ENCODE assay signal across 15 mouse cellular contexts in the genomic region with DNA sequence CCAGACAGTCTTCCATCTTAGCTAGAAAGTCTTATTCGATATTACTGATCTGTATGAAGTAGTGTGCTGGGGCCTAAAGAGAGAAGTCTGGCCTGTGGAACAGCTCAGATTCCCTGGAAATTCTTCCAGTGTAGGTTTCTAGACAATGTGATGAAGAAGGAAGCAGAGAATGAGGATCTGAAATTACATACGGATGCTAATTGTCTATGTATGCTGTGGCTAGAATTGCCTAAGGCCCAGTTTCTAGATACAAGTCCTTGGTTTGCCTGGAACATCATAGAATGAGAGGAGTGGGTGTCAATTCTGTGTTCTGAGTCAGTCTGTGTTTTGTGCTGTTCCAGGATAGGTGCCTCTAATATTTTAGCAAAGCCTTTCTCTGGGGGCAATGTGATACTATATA.
"Had no signal": no experiment of that assay in that cellular context is flagged by ENCODE, and none has a peak within 500 bp of the region (broad histone marks: within the 10 kb centered on the region; RNA-seq: fewer than 3 reads in every experiment).

No protein-coding gene starts in this region.

- ATAC-seq: hindbrain, embryonic 16.5 days; inflammation-experienced regulatory T-cells, adult 6 months; intestine, embryonic 15.5 days; intestine, postnatal 0 days had no signal

- DNase-seq: gastrocnemius, postnatal 14 days; gastrocnemius, postnatal 36 days; heart, adult 2 months; heart, postnatal 10 days; heart, postnatal 4 days; kidney, adult 18-20 months; kidney, adult 8-10 months; kidney, postnatal 14 days; kidney, postnatal 36 days; layer of hippocampus, adult 9-11 months; liver had no signal
